Mouse (Mus musculus) ovary, postnatal 36 days (tissue): ENCODE measurements around the gene Fmnl1.

Source experiments
- DNase-seq: peaks from one replicate; pipeline ENCODE4 v3.0.0; 2022; ENCODE audit warnings: low spot score, mixed read lengths

The Fmnl1 gene

GRCm38 (mm10) chr11:103161449-103161848 lies 9.5 kb upstream of the Fmnl1 start:
- no peak for DNase-seq

GRCm38 (mm10) chr11:103162132-103162531 lies 8.8 kb upstream of the Fmnl1 start:
- no peak for DNase-seq

- no peak for DNase-seq
These were observed 6.5 kb upstream of the Fmnl1 start for GRCm38 (mm10) chr11:103164391-103164790.

GRCm38 (mm10) chr11:103168690-103169390 lies 2.1 kb upstream of the Fmnl1 start:
- DNase-seq: peak; percentile 60

- DNase-seq: no peak
These were observed 1.2 kb upstream of the Fmnl1 start for GRCm38 (mm10) chr11:103169664-103170063.

GRCm38 (mm10) chr11:103170111-103170493 lies 805 bp upstream of the Fmnl1 start:
- no peak for DNase-seq

GRCm38 (mm10) chr11:103171286-103171620 lies 346 bp downstream of the Fmnl1 start:
- no peak for DNase-seq

GRCm38 (mm10) chr11:103171703-103172391 lies 940 bp downstream of the Fmnl1 start:
- DNase-seq: no peak

GRCm38 (mm10) chr11:103172392-103173040 lies 1.6 kb downstream of the Fmnl1 start:
- DNase-seq: no peak

- no peak for DNase-seq
These were observed 2.3 kb downstream of the Fmnl1 start for GRCm38 (mm10) chr11:103173041-103173770.

- DNase-seq: no peak
These were observed 3.0 kb downstream of the Fmnl1 start for GRCm38 (mm10) chr11:103173771-103174344.

- no peak for DNase-seq
These were observed 3.5 kb downstream of the Fmnl1 start for GRCm38 (mm10) chr11:103174411-103174832.

GRCm38 (mm10) chr11:103174891-103175391 lies 4.0 kb downstream of the Fmnl1 start:
- no peak for DNase-seq

- DNase-seq: no peak
These were observed 5.0 kb downstream of the Fmnl1 start for GRCm38 (mm10) chr11:103175688-103176442.

GRCm38 (mm10) chr11:103176510-103176909 lies 5.6 kb downstream of the Fmnl1 start:
- DNase-seq: no peak

GRCm38 (mm10) chr11:103177216-103177615 lies 6.3 kb downstream of the Fmnl1 start:
- DNase-seq: no peak

- DNase-seq: no peak
These were observed 7.0 kb downstream of the Fmnl1 start for GRCm38 (mm10) chr11:103177815-103178485.

- no peak for DNase-seq
These were observed 7.8 kb downstream of the Fmnl1 start for GRCm38 (mm10) chr11:103178748-103179147.

- no peak for DNase-seq
These were observed 9.5 kb downstream of the Fmnl1 start for GRCm38 (mm10) chr11:103180426-103180825.

GRCm38 (mm10) chr11:103181349-103181748 lies 10.4 kb downstream of the Fmnl1 start:
- DNase-seq: no peak

- no peak for DNase-seq
These were observed 11.0 kb downstream of the Fmnl1 start for GRCm38 (mm10) chr11:103181911-103182310.
